Mouse (Mus musculus) lung, postnatal 14 days (tissue): ENCODE data around the gene Cep97.
"Not testable (repeated sequence)": the region's sequence is repeated elsewhere in the genome, so short reads cannot be mapped to it uniquely, and the experiment has no call there.

Experiments
- DNase-seq: peaks from one replicate; pipeline ENCODE4 v3.0.0; 2021

Cep97 gene

GRCm38 (mm10) chr16:55934453-55935037 is at the start of gene Cep97:
Gene Cep97, minus strand, starts transcription at chr16:55934855.
- DNase-seq = peak; percentile 85

- DNase-seq = peak; percentile 32
Measured at GRCm38 (mm10) chr16:55974903-55975285, 40.2 kb upstream of the Cep97 start.

GRCm38 (mm10) chr16:55974256-55974902 is 39.7 kb upstream of the Cep97 start:
- DNase-seq = peak; percentile 93

GRCm38 (mm10) chr16:55973431-55974255 is 39.0 kb upstream of the Cep97 start, which contains the start of gene Zbtb11:
Gene Zbtb11, plus strand, starts transcription at chr16:55973883.
- DNase-seq = peak; percentile 100

GRCm38 (mm10) chr16:55972626-55973201 is 38.1 kb upstream of the Cep97 start:
- no peak for DNase-seq

GRCm38 (mm10) chr16:55971735-55972615 is 37.3 kb upstream of the Cep97 start:
- DNase-seq = no peak

- no peak for DNase-seq
Measured at GRCm38 (mm10) chr16:55970416-55970815, 35.8 kb upstream of the Cep97 start.

- DNase-seq = peak; percentile 42
Measured at GRCm38 (mm10) chr16:55969147-55969546, 34.5 kb upstream of the Cep97 start.

- no peak for DNase-seq
Measured at GRCm38 (mm10) chr16:55967221-55967620, 32.6 kb upstream of the Cep97 start.

GRCm38 (mm10) chr16:55966212-55966871 is 31.7 kb upstream of the Cep97 start, which contains the start of gene Rpl24:
Gene Rpl24, plus strand, starts transcription at chr16:55966275.
- DNase-seq = peak; percentile 95

GRCm38 (mm10) chr16:55964126-55964949 is 29.7 kb upstream of the Cep97 start:
- DNase-seq = peak; percentile 44

GRCm38 (mm10) chr16:55963068-55963467 is 28.4 kb upstream of the Cep97 start:
- DNase-seq = not testable (repeated sequence)

- DNase-seq = not testable (repeated sequence)
Measured at GRCm38 (mm10) chr16:55954196-55954595, 19.5 kb upstream of the Cep97 start.

- DNase-seq = peak; percentile 21
Measured at GRCm38 (mm10) chr16:55952771-55953170, 18.1 kb upstream of the Cep97 start.

- no peak for DNase-seq
Measured at GRCm38 (mm10) chr16:55951679-55952327, 17.1 kb upstream of the Cep97 start.

GRCm38 (mm10) chr16:55950946-55951678 is 16.5 kb upstream of the Cep97 start:
- peak; percentile 92 for DNase-seq

GRCm38 (mm10) chr16:55950462-55950861 is 15.8 kb upstream of the Cep97 start:
- no peak for DNase-seq

GRCm38 (mm10) chr16:55948963-55949362 is 14.3 kb upstream of the Cep97 start:
- DNase-seq = peak; percentile 25

- not testable (repeated sequence) for DNase-seq
Measured at GRCm38 (mm10) chr16:55947876-55948410, 13.3 kb upstream of the Cep97 start.
